Mouse (Mus musculus) hindbrain, postnatal 0 days (tissue): Measurements from ENCODE around the gene Fchsd2. TPM values are rescaled to one million over a fixed set of nuclear protein-coding genes. Genes with fewer than 3 reads are reported as not detected.
A peak's percentile ranks its signal among the peaks of the same experiment; 100 is the strongest.

ENCODE experiments used
- ATAC-seq: fragments of 200-750 bp; cut with Nextera tagmentation; 2 replicates; pipeline ENCODE4 v1.8.0; 2017; ENCODE audit warnings: mild to moderate bottlenecking, moderate TSS enrichment, moderate library complexity
- DNase-seq: peaks from one replicate; pipeline ENCODE4 v3.0.0-alpha.2; 2015; ENCODE audit warnings: low spot score
- H3K27ac ChIP-seq: fragments of 300-500 bp; sonication (generic); 2 replicates; pipeline ENCODE4 v1.5.1; 2014; ENCODE audit warnings: mild to moderate bottlenecking
- H3K27me3 ChIP-seq: fragments of 300-500 bp; sonication (generic); 2 replicates; pipeline ENCODE4 v1.6.1; 2014; ENCODE audit warnings: low read length, mixed read lengths; ENCODE audit not compliant: insufficient read depth
- H3K36me3 ChIP-seq: fragments of 300-500 bp; sonication (generic); 2 replicates; pipeline ENCODE4 v1.6.1; 2014; ENCODE audit warnings: low read length, mixed read lengths; ENCODE audit not compliant: insufficient read depth
- H3K4me1 ChIP-seq: fragments of 300-500 bp; sonication (generic); 2 replicates; pipeline ENCODE4 v1.6.1; 2014; ENCODE audit warnings: antibody characterized with exemption, low read length, mixed read lengths; ENCODE audit not compliant: insufficient read depth
- H3K4me2 ChIP-seq: fragments of 300-500 bp; sonication (generic); 2 replicates; pipeline ENCODE4 v1.6.1; 2014; ENCODE audit warnings: low read depth, mild to moderate bottlenecking, low read length, moderate library complexity, mixed read lengths
- H3K4me3 ChIP-seq: fragments of 300-500 bp; sonication (generic); 2 replicates; pipeline ENCODE4 v1.5.1; 2014; ENCODE audit warnings: low read length
- H3K9ac ChIP-seq: fragments of 300-500 bp; sonication (generic); replicated peaks from 2 replicates; pipeline ENCODE4 v1.6.1; 2014; ENCODE audit warnings: mild to moderate bottlenecking, low read length, moderate library complexity, mixed read lengths
- H3K9me3 ChIP-seq: fragments of 300-500 bp; sonication (generic); 2 replicates; pipeline ENCODE4 v1.6.1; 2016; ENCODE audit warnings: low read length, mixed read lengths
- CTCF ChIP-seq: IDR thresholded peaks from 2 replicates; pipeline ENCODE4 v1.5.1; 2016; ENCODE audit warnings: antibody characterized with exemption, control low read depth, low read depth
- WGBS: fragments of 180-500 bp; shearing (Covaris S2); extraction: QIAGEN DNeasy Blood & Tissue Kit; methylation state at CpG from one replicate; pipeline ENCODE4 v1.1.7; 2014; 5-methylcytosine and 5-hydroxymethylcytosine counted together
- polyA plus RNA-seq: library from polyadenylated mRNA; unstranded; fragments of >200 nt; fragmentation: Nextera tagmentation; extraction: Ambion mirVana; gene quantifications from 2 replicates; pipeline ENCODE4 v1.2.1, GENCODE M21; 2015
- total RNA-seq: library from RNA; depleted of rRNA; stranded (reverse); fragments of >200 nt; gene quantifications from 2 replicates; pipeline ENCODE4 v1.2.3, GENCODE M21; 2014

The Fchsd2 gene
- total and polyA plus RNA-seq, 2 experiments from 2014 or later: 34.2 to 43.1 TPM

GRCm38 (mm10) chr7:101053136-101053535 is 39.5 kb upstream of the Fchsd2 start:
- no peak overlapping the region for H3K9ac ChIP-seq
- H3K27ac ChIP-seq: no peak overlapping the region
- DNase-seq (no peak), ATAC-seq (no peak)
- H3K9me3 ChIP-seq: no peaks in the 10 kb centered on the region
- TF ChIP-seq CTCF: no peak
- no peaks in the 10 kb centered on the region for H3K27me3 ChIP-seq
- H3K4me2 ChIP-seq: no peak overlapping the region
- 75% methylated on average over 2 of the region's 2 CpGs for WGBS
- H3K36me3 ChIP-seq: no peaks in the 10 kb centered on the region
- H3K4me3 ChIP-seq: no peak overlapping the region
- H3K4me1 ChIP-seq: no peaks in the 10 kb centered on the region

- TF ChIP-seq CTCF: no peak
- Histone ChIP-seq H3K27ac (no peak overlapping the region), H3K4me1 (no peaks in the 10 kb centered on the region; the same call in 1 of the 2 replicates), H3K4me2 (no peak overlapping the region), H3K9ac (no peak overlapping the region), H3K4me3 (no peak overlapping the region), H3K36me3 (no peaks in the 10 kb centered on the region), H3K27me3 (no peaks in the 10 kb centered on the region), H3K9me3 (no peaks in the 10 kb centered on the region)
- DNase-seq (no peak), ATAC-seq (no peak)
- WGBS: 46% methylated on average over 4 of the region's 4 CpGs
Observed at GRCm38 (mm10) chr7:101057309-101057708, 35.4 kb upstream of the Fchsd2 start.

DNA sequence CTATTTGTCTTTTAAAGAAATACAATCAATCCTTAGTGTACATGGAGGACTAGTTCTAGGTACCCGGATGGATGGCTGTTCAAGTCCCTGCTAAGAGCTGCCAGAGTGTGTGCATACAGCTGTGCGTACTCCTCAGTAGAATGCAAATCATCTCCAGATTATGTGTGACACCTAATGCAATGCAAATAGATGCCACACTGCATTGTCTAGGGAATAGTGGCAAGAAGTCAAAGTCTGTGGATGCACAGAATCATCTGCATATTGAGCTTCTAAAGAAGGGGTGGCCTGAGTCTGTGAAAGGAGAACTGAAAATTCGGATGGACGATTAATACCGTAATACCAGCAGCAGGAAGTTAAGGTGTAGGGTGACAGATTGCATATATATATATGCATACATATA is 33.5 kb upstream of the Fchsd2 start:
- 60% methylated on average over 5 of the region's 5 CpGs for WGBS
- no peak overlapping the region for H3K4me2 ChIP-seq
- no peak overlapping the region for H3K27ac ChIP-seq
- no peak overlapping the region for H3K4me3 ChIP-seq
- no peak for TF ChIP-seq CTCF
- ATAC-seq (no peak), DNase-seq (no peak)
- H3K27me3 ChIP-seq: no peaks in the 10 kb centered on the region
- H3K4me1 ChIP-seq: no peaks in the 10 kb centered on the region; the same call in 1 of the 2 replicates
- H3K36me3 ChIP-seq: no peaks in the 10 kb centered on the region
- no peaks in the 10 kb centered on the region for H3K9me3 ChIP-seq
- no peak overlapping the region for H3K9ac ChIP-seq

DNA sequence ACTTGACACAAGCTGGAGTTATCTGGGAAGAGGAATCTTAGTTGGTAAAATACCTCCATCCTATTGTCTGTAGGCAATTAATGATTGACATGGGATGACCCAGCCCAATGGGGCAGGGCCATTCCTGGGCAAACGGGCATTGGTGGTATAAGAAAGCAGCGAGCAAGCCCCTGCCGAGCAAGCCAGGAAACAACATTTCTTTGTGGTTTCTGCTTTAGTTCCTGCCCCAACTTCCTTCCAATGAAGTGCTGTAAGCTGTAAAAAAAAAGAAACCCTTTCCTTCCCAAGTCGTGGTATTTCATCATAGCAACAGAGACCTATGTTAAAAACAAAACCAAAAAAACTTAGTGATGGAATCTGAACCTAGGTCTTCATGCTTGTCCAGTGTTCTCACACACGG is 32.2 kb upstream of the Fchsd2 start:
- WGBS: 65% methylated on average over 5 of the region's 5 CpGs
- Histone ChIP-seq H3K27me3 (no peaks in the 10 kb centered on the region), H3K27ac (no peak overlapping the region), H3K4me3 (no peak overlapping the region), H3K9me3 (no peaks in the 10 kb centered on the region), H3K4me1 (no peaks in the 10 kb centered on the region; the same call in 1 of the 2 replicates), H3K36me3 (no peaks in the 10 kb centered on the region), H3K4me2 (no peak overlapping the region), H3K9ac (no peak overlapping the region)
- DNase-seq: no peak
- no peak for ATAC-seq
- no peak for TF ChIP-seq CTCF

GRCm38 (mm10) chr7:101061381-101061780 is 31.3 kb upstream of the Fchsd2 start:
- ATAC-seq: peak; percentile 67
- Histone ChIP-seq H3K4me2 (peak overlapping the region; percentile 34), H3K4me3 (0 out of 2 replicates have a peak overlapping the region, but pooled peaks have one; percentile 2), H3K9me3 (no peaks in the 10 kb centered on the region), H3K27ac (no peak overlapping the region), H3K27me3 (no peaks in the 10 kb centered on the region), H3K36me3 (no peaks in the 10 kb centered on the region), H3K4me1 (no peaks in the 10 kb centered on the region; the same call in 1 of the 2 replicates), H3K9ac (no peak overlapping the region)
- TF ChIP-seq CTCF: peak; percentile 83
- peak; percentile 93 for DNase-seq
- WGBS: 6% methylated on average over 17 of the region's 17 CpGs

GRCm38 (mm10) chr7:101062246-101062645 is 30.4 kb upstream of the Fchsd2 start:
- ATAC-seq: peak; percentile 76
- Histone ChIP-seq H3K4me3 (no peak overlapping the region), H3K4me2 (no peak overlapping the region), H3K27ac (no peak overlapping the region), H3K9me3 (no peaks in the 10 kb centered on the region), H3K4me1 (no peaks in the 10 kb centered on the region; the same call in 1 of the 2 replicates), H3K36me3 (no peaks in the 10 kb centered on the region), H3K27me3 (no peaks in the 10 kb centered on the region), H3K9ac (no peak overlapping the region)
- TF ChIP-seq CTCF: no peak
- whole genome bisulfite sequencing: 68% methylated on average over 6 of the region's 6 CpGs
- DNase-seq: peak; percentile 23

DNA sequence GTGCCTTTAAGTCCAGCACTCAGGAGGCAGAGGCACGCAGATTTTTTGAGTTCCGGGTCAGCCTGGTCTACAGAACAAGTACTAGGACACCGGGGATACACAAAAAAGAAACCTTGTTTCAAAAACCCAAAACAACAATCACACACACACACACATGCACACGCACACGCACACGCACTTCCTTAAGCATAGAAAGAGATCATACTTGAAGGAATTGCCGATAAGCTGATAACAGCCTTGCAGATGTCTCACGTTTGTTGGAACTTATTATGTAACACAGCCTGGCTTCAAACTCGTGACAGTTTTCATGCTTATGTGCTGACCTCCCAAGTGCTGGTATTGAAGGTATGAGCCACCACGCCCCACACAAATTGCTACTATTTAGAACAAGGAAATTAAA is 29.1 kb upstream of the Fchsd2 start:
- Histone ChIP-seq H3K9me3 (no peaks in the 10 kb centered on the region), H3K27me3 (no peaks in the 10 kb centered on the region), H3K4me1 (no peaks in the 10 kb centered on the region; the same call in 1 of the 2 replicates), H3K4me2 (no peak overlapping the region), H3K9ac (no peak overlapping the region), H3K36me3 (no peaks in the 10 kb centered on the region), H3K27ac (no peak overlapping the region), H3K4me3 (no peak overlapping the region)
- TF ChIP-seq CTCF: no peak
- ATAC-seq (no peak), DNase-seq (no peak)
- WGBS: 90% methylated on average over 10 of the region's 10 CpGs
